Mouse (Mus musculus) heart, postnatal 36 days (tissue): ENCODE results near the gene Zfp422. TPM values are rescaled to one million over a fixed set of nuclear protein-coding genes. Genes with fewer than 3 reads are reported as not detected.

ENCODE experiments used
- DNase-seq, 2 experiments: peaks; one replicate each; pipeline ENCODE4 v3.0.0; 2021 to 2022
- intact Hi-C: fragments of 180-260 bp; cut with DNase I; formaldehyde crosslinking; loops from one replicate; pipeline ENCODE4 v1.15.1; 2025
- total RNA-seq, 2 experiments: library from RNA; stranded (reverse); gene quantifications; 2 replicates each; pipeline ENCODE4 v1.2.3; 2021

Zfp422 gene
- 10 to 100 TPM; 18.2 to 19.3 TPM for total RNA-seq

- intact Hi-C loops = loop anchor here (10.0 kb wide), 1 partner anchor 1506 kb away; the partner anchor contains the start of gene Csgalnact2
- DNase-seq = peak; percentile 68 to 76
These were observed at the start of gene Zfp422 for GRCm38 (mm10) chr6:116628539-116629171. Gene Zfp422 (minus strand): TSS chr6:116628999.

GRCm38 (mm10) chr6:116677321-116677720 is 48.5 kb upstream of the Zfp422 start:
- no peak for DNase-seq
- intact Hi-C loops = no loop called here

GRCm38 (mm10) chr6:116676355-116676913 is 47.6 kb upstream of the Zfp422 start:
- intact Hi-C loops = no loop called here
- DNase-seq = no peak

- DNase-seq = no peak
- intact Hi-C loops = no loop called here
These were observed 45.6 kb upstream of the Zfp422 start for GRCm38 (mm10) chr6:116674283-116674886.

- DNase-seq = peak; percentile 87 to 89
- intact Hi-C loops = no loop called here
These were observed 44.9 kb upstream of the Zfp422 start, which contains the start of gene Rassf4 for GRCm38 (mm10) chr6:116673471-116674282. Gene Rassf4 (minus strand): TSS chr6:116673952.

GRCm38 (mm10) chr6:116672349-116672748 is 43.5 kb upstream of the Zfp422 start:
- intact Hi-C loops = no loop called here
- DNase-seq = no peak

- intact Hi-C loops = no loop called here
- DNase-seq = no peak
These were observed 43.0 kb upstream of the Zfp422 start for GRCm38 (mm10) chr6:116671768-116672167.

GRCm38 (mm10) chr6:116671031-116671430 is 42.2 kb upstream of the Zfp422 start:
- intact Hi-C loops = no loop called here
- no peak for DNase-seq

- DNase-seq = no peak
- intact Hi-C loops = no loop called here
These were observed 41.3 kb upstream of the Zfp422 start for GRCm38 (mm10) chr6:116670144-116670543.

- intact Hi-C loops = no loop called here
- no peak for DNase-seq
These were observed 40.1 kb upstream of the Zfp422 start for GRCm38 (mm10) chr6:116668682-116669470.

- intact Hi-C loops = no loop called here
- DNase-seq = no peak
These were observed 38.6 kb upstream of the Zfp422 start for GRCm38 (mm10) chr6:116667382-116667781.

- intact Hi-C loops = no loop called here
- no peak for DNase-seq
These were observed 38.1 kb upstream of the Zfp422 start for GRCm38 (mm10) chr6:116666892-116667291.

GRCm38 (mm10) chr6:116666085-116666750 is 37.4 kb upstream of the Zfp422 start:
- no peak for DNase-seq
- intact Hi-C loops = no loop called here

- intact Hi-C loops = loop anchor here (5.0 kb wide), 1 partner anchor 43 kb away; no protein-coding TSS in a partner anchor
- DNase-seq = no peak
These were observed 36.0 kb upstream of the Zfp422 start for GRCm38 (mm10) chr6:116664830-116665229.

GRCm38 (mm10) chr6:116664031-116664430 is 35.2 kb upstream of the Zfp422 start:
- intact Hi-C loops = loop anchor here (5.0 kb wide), 1 partner anchor 42 kb away; no protein-coding TSS in a partner anchor

GRCm38 (mm10) chr6:116663364-116663763 is 34.6 kb upstream of the Zfp422 start:
- intact Hi-C loops = loop anchor here (5.0 kb wide), 1 partner anchor 41 kb away; no protein-coding TSS in a partner anchor
- DNase-seq = no peak

More at GRCm38 (mm10) chr6:116664031-116664430, 35.2 kb upstream of the Zfp422 start:
- DNase-seq = no peak

- intact Hi-C loops = loop anchor here (1.0 to 5.0 kb wide), 4 partner anchors 37 to 1173 kb away; no protein-coding TSS in a partner anchor
- peak; percentile 61 to 70 for DNase-seq
These were observed 25.1 kb upstream of the Zfp422 start for GRCm38 (mm10) chr6:116653684-116654454.

GRCm38 (mm10) chr6:116653191-116653590 is 24.4 kb upstream of the Zfp422 start:
- intact Hi-C loops = loop anchor here (5.0 kb wide), 3 partner anchors 36 to 1174 kb away; no protein-coding TSS in a partner anchor
- no peak for DNase-seq
